Mouse (Mus musculus): ENCODE measurements around the gene Col9a3. TPM values are rescaled to one million over a fixed set of nuclear protein-coding genes. Genes with fewer than 3 reads are reported as not detected.

The Col9a3 gene
- polyA plus RNA-seq (2012; rRNA removed), result 2.4 and 3.8 TPM in 2 replicates

DNA sequence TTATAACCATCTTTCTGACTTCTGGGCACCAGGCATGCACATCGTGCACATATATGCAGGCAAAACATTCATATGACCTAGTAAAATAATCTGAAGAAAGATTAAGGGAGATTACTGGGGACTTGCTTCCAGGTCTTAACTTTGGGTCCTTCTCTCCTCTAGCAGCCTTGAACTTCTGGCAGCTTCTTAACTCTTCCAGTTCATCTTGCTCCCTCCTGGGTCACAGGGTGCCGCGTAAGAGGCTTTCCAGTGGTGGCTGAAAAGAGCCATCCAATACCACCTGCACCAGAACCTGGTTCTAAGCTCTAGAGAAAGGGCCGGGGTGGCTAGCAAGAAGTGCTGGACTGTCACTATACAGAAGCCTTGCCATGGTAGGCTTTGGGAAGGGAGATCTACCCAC lies at the start of gene Col9a3:
TSS of gene Col9a3 (plus strand) at position 301 of the 400 bp plus-strand sequence.

DNA sequence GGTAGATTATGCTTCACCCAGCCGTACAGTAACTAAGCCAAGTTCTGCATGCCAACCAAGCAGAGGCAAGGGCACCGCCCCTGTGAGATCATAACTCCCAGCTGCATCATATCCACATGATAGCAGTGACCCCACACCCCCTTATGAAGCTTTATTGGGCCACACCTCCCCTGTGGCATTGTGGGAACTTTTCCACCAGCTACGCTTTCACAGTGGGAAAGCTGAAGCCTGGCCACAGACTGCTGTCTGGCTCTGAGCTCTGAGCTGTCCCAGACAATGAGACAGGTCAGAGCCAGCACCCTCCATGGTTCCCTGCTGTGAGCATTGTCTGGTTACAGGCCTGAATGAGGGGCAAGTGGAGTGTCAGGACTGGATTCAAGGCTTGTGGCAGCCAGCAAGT lies 16.6 kb upstream of the Col9a3 start, which contains the start of gene Mrgbp:
TSS of gene Mrgbp (plus strand) at position 303 of the 400 bp plus-strand sequence.

DNA sequence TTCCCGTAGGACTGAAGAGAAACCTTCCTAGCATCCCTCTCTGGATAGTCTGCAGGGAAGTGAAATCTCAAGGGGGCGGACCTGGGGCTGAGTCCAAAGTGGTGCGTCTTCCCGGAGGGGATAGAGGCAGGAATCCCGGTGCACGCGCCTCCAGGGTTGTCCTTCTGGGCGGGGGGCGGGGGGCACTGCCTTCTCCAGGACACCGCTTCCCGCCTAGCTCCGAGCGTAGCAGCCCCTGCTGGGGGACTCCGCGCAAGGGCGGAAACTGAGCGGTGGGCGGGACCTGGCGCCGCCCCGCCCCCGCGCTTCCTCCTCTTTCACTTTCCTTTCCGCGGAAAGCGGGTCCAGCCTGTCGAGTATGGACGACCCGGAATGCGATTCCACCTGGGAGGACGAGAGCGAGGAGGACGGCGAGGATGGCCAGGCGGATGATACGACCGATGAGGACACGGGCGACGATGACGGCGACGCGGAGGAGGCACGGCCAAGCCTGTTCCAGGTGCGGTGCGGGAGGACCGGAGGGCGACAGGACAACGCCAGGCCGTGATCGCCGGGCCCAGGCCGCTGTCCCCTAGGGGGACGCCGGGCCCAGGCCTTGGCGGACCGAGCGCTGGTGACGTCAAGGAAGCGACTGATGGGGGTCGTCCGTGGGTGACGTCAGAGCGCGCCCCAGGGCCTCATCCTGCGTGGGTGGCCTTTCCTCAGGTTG lies 8.3 kb upstream of the Col9a3 start, which contains the start of gene Ogfr:
TSS of gene Ogfr (plus strand) at position 123 of the 709 bp plus-strand sequence.

DNA sequence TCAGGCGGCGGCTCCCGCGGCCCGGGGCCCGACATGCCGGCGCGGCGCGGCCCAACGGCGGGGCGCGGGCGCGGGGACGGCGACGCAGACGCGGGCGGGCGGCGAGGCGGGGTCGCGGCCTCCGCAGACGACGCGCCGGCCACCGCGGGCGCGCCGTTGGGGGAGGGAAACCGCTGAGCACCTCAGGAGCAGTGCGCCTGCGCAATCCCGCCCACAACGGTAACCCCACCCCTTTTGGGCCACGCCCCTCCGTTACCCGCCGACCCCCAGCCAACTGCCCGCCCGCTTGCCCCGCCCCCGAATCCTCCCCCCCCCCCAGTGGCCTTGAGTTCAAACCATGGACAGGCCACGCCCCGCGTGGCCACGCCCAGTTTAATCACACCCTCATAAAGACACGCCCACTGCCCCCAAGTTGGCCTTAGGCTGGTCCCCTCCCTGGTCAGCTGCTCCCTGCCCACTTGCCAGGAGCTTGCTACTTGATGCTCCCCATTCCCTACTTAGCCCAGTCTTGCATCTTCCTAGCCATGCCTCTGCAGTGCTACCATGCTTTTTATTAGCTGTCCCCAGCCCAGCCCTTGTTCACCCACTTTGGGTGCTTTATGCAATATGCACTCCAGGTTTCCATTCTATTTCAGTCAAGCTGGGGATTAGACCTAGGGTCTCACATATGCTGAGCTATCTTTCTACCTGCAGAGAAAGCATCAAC lies 45.1 kb downstream of the Col9a3 start, which contains the start of gene Tcfl5:
TSS of gene Tcfl5 (minus strand) at position 154 of the 706 bp plus-strand sequence.

Other genes with a start within 250 kb of the Col9a3 start
- 3.5 and 4.4 TPM in 2 replicates for gene Slco4a1, start 141.5 kb upstream of the Col9a3 start, polyA plus RNA-seq (2012; rRNA removed)
- 0.03 and 0.09 TPM in 2 replicates for gene Ntsr1, start 97.8 kb upstream of the Col9a3 start, polyA plus RNA-seq (2012; rRNA removed)
- gene Mrgbp, start 16.5 kb upstream of the Col9a3 start, polyA plus RNA-seq (2012; rRNA removed), result 35.3 and 37.1 TPM in 2 replicates
- gene Ogfr, start 8.5 kb upstream of the Col9a3 start, polyA plus RNA-seq (2012; rRNA removed), result 62.8 and 70.1 TPM in 2 replicates
- gene Tcfl5, start 44.9 kb downstream of the Col9a3 start, polyA plus RNA-seq (2012; rRNA removed), result 0.25 and 0.61 TPM in 2 replicates
- 10.5 and 11.6 TPM in 2 replicates for gene Dido1, start 112.2 kb downstream of the Col9a3 start, polyA plus RNA-seq (2012; rRNA removed)
- gene Gid8, start 112.3 kb downstream of the Col9a3 start, polyA plus RNA-seq (2012; rRNA removed), result 19.9 and 28.2 TPM in 2 replicates
- 10.0 and 10.6 TPM in 2 replicates for gene Slc17a9, start 127.5 kb downstream of the Col9a3 start, polyA plus RNA-seq (2012; rRNA removed)
- not detected in 2 replicates for gene Bhlhe23, start 179.1 kb downstream of the Col9a3 start, polyA plus RNA-seq (2012; rRNA removed)